Mouse (Mus musculus) CH12.LX (cell line): Measurements from ENCODE around the gene Asprv1. TPM values are rescaled to one million over a fixed set of nuclear protein-coding genes. Genes with fewer than 3 reads are reported as not detected.

Experiments
- DNase-seq: peaks from one replicate; pipeline ENCODE4 v3.0.0-alpha.2; 2013; ENCODE audit errors: extremely low read depth
- H3K27ac ChIP-seq: 2 replicates; pipeline ENCODE4 v1.5.1; 2012; ENCODE audit warnings: low read depth, mild to moderate bottlenecking, control low read depth, moderate library complexity; ENCODE audit not compliant: insufficient read depth
- H3K27me3 ChIP-seq: replicated peaks from 2 replicates; pipeline ENCODE3; 2012; ENCODE audit warnings: inconsistent platforms
- H3K36me3 ChIP-seq, 2 experiments: replicated peaks in 1 of 2; 2 replicates each; pipeline versions ENCODE3 to v1.6.1; 2012; ENCODE audit warnings: inconsistent platforms in 1 of 2, low read length in 1 of 2, mild to moderate bottlenecking in 1 of 2, mixed read lengths in 1 of 2, moderate library complexity in 1 of 2; ENCODE audit not compliant: control insufficient read depth in 1 of 2, insufficient read depth in 1 of 2
- H3K4me1 ChIP-seq, 2 experiments: 2 replicates each; pipeline ENCODE4 v1.6.1; 2012; ENCODE audit warnings: inconsistent platforms in 1 of 2, moderate library complexity in 1 of 2; ENCODE audit not compliant: insufficient read depth in 2 of 2, control insufficient read depth in 1 of 2
- H3K4me2 ChIP-seq: 2 replicates; pipeline ENCODE4 v1.6.1; 2012; ENCODE audit warnings: low read depth, mild to moderate bottlenecking, control low read depth; ENCODE audit not compliant: poor library complexity, insufficient read depth, severe bottlenecking
- H3K4me3 ChIP-seq, 3 experiments: fragments of 150-350 bp in 1 of 3; sonication (generic) in 1 of 3; replicated peaks in 1 of 3; 2 replicates each; pipeline versions ENCODE3 to v1.5.1; 2011 to 2012; ENCODE audit warnings: low read depth in 2 of 3, low read length in 2 of 3, mild to moderate bottlenecking in 2 of 3, moderate library complexity in 2 of 3, control low read depth in 1 of 3, improper control_type of control experiment in 1 of 3, inconsistent platforms in 1 of 3, mixed read lengths in 1 of 3; ENCODE audit not compliant: poor library complexity in 1 of 3
- H3K79me2 ChIP-seq: replicated peaks from 2 replicates; pipeline ENCODE4 v1.6.1; 2012; ENCODE audit warnings: mild to moderate bottlenecking, moderate library complexity; ENCODE audit not compliant: control insufficient read depth, poor library complexity, insufficient read depth, severe bottlenecking; ENCODE audit errors: extremely low read depth
- H3K9ac ChIP-seq: 2 replicates; pipeline ENCODE4 v1.6.1; 2012; ENCODE audit warnings: low read depth, mild to moderate bottlenecking, control low read depth, moderate library complexity; ENCODE audit not compliant: insufficient read depth
- H3K9me3 ChIP-seq: replicated peaks from 2 replicates; pipeline ENCODE3; 2012; ENCODE audit warnings: low read length, inconsistent platforms, mixed read lengths
- CHD1 ChIP-seq: IDR thresholded peaks from 2 replicates; pipeline ENCODE4 v1.6.1; 2012; ENCODE audit warnings: low read depth, low read length, improper control_type of control experiment, inconsistent platforms
- CHD2 ChIP-seq: IDR thresholded peaks from 2 replicates; pipeline ENCODE4 v1.6.1; 2011; ENCODE audit warnings: low read length, improper control_type of control experiment
- CTCF ChIP-seq, 2 experiments: IDR thresholded peaks in 1 of 2; conservative IDR thresholded peaks in 1 of 2; 2 replicates each; pipeline ENCODE4 v1.5.1; 2011 to 2012; ENCODE audit warnings: low read depth in 2 of 2, low read length in 2 of 2, improper control_type of control experiment in 1 of 2, inconsistent platforms in 1 of 2, mild to moderate bottlenecking in 1 of 2, moderate library complexity in 1 of 2
- E2F4 ChIP-seq: IDR thresholded peaks from 2 replicates; pipeline ENCODE4 v1.6.1; 2011; ENCODE audit warnings: low read depth, low read length, improper control_type of control experiment; ENCODE audit not compliant: insufficient replicate concordance
- ELF1 ChIP-seq: IDR thresholded peaks from 2 replicates; pipeline ENCODE4 v1.6.1; 2014; ENCODE audit warnings: low read depth, mild to moderate bottlenecking, inconsistent platforms, low read length, improper control_type of control experiment
- EP300 ChIP-seq: IDR thresholded peaks from 2 replicates; pipeline ENCODE4 v1.6.1; 2011; ENCODE audit warnings: low read length, improper control_type of control experiment
- ETS1 ChIP-seq: conservative IDR thresholded peaks from 2 replicates; pipeline ENCODE4 v1.6.1; 2012; ENCODE audit warnings: low read depth, mild to moderate bottlenecking, inconsistent platforms, low read length, improper control_type of control experiment, moderate library complexity
- GABPA ChIP-seq: IDR thresholded peaks from 2 replicates; pipeline ENCODE4 v1.6.1; 2012; ENCODE audit warnings: low read depth, low read length, improper control_type of control experiment, inconsistent platforms; ENCODE audit not compliant: insufficient replicate concordance
- HCFC1 ChIP-seq: IDR thresholded peaks from 2 replicates; pipeline ENCODE4 v1.6.1; 2012; ENCODE audit warnings: low read depth, mild to moderate bottlenecking, inconsistent platforms, low read length, improper control_type of control experiment
- MAZ ChIP-seq: IDR thresholded peaks from 2 replicates; pipeline ENCODE4 v1.6.1; 2012; ENCODE audit warnings: low read depth, mild to moderate bottlenecking, inconsistent platforms, low read length, improper control_type of control experiment, moderate library complexity
- MEF2A ChIP-seq: IDR thresholded peaks from 2 replicates; pipeline ENCODE4 v1.6.1; 2014; ENCODE audit warnings: low read depth, mild to moderate bottlenecking, inconsistent platforms, low read length, improper control_type of control experiment, borderline replicate concordance
- PAX5 ChIP-seq: IDR thresholded peaks from 2 replicates; pipeline ENCODE4 v1.6.1; 2012; ENCODE audit warnings: low read length, inconsistent platforms, mixed read lengths
- POLR2AphosphoS2 ChIP-seq: IDR thresholded peaks from 2 replicates; pipeline ENCODE4 v1.6.1; 2011; ENCODE audit warnings: low read depth, low read length, improper control_type of control experiment
- SMC3 ChIP-seq: IDR thresholded peaks from 2 replicates; pipeline ENCODE4 v1.6.1; 2011; ENCODE audit warnings: low read depth, low read length, improper control_type of control experiment
- TCF12 ChIP-seq: IDR thresholded peaks from 2 replicates; pipeline ENCODE4 v1.6.1; 2014; ENCODE audit warnings: low read depth, mild to moderate bottlenecking, inconsistent platforms, low read length, improper control_type of control experiment
- UBTF ChIP-seq: IDR thresholded peaks from 2 replicates; pipeline ENCODE4 v1.6.1; 2012; ENCODE audit warnings: low read depth, mild to moderate bottlenecking, inconsistent platforms, low read length, improper control_type of control experiment, moderate library complexity
- USF1 ChIP-seq: IDR thresholded peaks from 2 replicates; pipeline ENCODE4 v1.6.1; 2014; ENCODE audit warnings: low read depth, mild to moderate bottlenecking, inconsistent platforms, low read length, improper control_type of control experiment
- USF2 ChIP-seq: conservative IDR thresholded peaks from 2 replicates; pipeline ENCODE4 v1.6.1; 2011; ENCODE audit warnings: low read depth, low read length, improper control_type of control experiment
- ZMIZ1 ChIP-seq: IDR thresholded peaks from 2 replicates; pipeline ENCODE4 v1.6.1; 2012; ENCODE audit warnings: low read depth, mild to moderate bottlenecking, inconsistent platforms, low read length, improper control_type of control experiment
- ZNF384 ChIP-seq: IDR thresholded peaks from 2 replicates; pipeline ENCODE4 v1.6.1; 2012; ENCODE audit warnings: low read depth, low read length, improper control_type of control experiment, inconsistent platforms
- dilution Hi-C: fragments of 300-500 bp; cut with MboI; formaldehyde crosslinking; loops from 2 replicates; pipeline ENCODE4 v1.14.3; 2020; ENCODE audit warnings: low sequenced_read_pairs; ENCODE audit not compliant: extremely low pct_unique_long_range_greater_than_20kb, extremely low pct_ligation_motif_present
- in situ Hi-C: fragments of 300-500 bp; cut with MboI; formaldehyde crosslinking; loops from 3 replicates; pipeline ENCODE4 v1.14.3; 2019; ENCODE audit warnings: low sequenced_read_pairs, low pct_ligation_motif_present, low pct_unique_long_range_greater_than_20kb, mixed read lengths
- polyA plus RNA-seq: library from polyadenylated mRNA; unstranded; fragments of >175 nt; gene quantifications from 2 replicates; pipeline ENCODE4 v1.2.1, GENCODE M21; 2012; ENCODE audit warnings: low read depth; ENCODE audit not compliant: insufficient read length
- total RNA-seq, 2 experiments: library from RNA; depleted of rRNA; stranded (reverse); fragments of 300-350 nt in 1 of 2; fragments of >200 nt in 1 of 2; gene quantifications; 2 replicates each; pipeline ENCODE4 v1.2.3; 2012 to 2014

Gene Asprv1
- total and polyA plus RNA-seq, 3 experiments, result not detected

- dilution Hi-C loops, result no loop called here
- Histone ChIP-seq H3K79me2 (peaks cover 2% of the 10 kb centered on the region; the same call in 1 of the 2 replicates), H3K4me2 (no peak overlapping the region), H3K27me3 (peaks cover 2% of the 10 kb centered on the region), H3K9ac (no peak overlapping the region), H3K4me3 (no peak overlapping the region), H3K4me1 (peaks cover 2 to 20% of the 10 kb centered on the region in 2 experiments; a peak in 3 of 4 replicates), H3K9me3 (no peaks in the 10 kb centered on the region), H3K27ac (no peak overlapping the region), H3K36me3 (peaks cover 10 to 22% of the 10 kb centered on the region in 2 experiments)
- TF ChIP-seq USF1 (no peak), UBTF (no peak), MAZ (no peak)
- DNase-seq, result no peak
- in situ Hi-C loops, result loop anchor here (5.0 kb wide), 1 partner anchor 128 kb away; no protein-coding TSS in a partner anchor
Measured at GRCm38 (mm10) chr6:86665076-86665475, 37.1 kb downstream of the Asprv1 start.

GRCm38 (mm10) chr6:86665560-86666307, 37.8 kb downstream of the Asprv1 start:
- in situ Hi-C loops (loop anchor here (5.0 kb wide), 1 partner anchor 128 kb away; no protein-coding TSS in a partner anchor), dilution Hi-C loops (no loop called here)
- Histone ChIP-seq H3K4me1 (peaks cover 2 to 16% of the 10 kb centered on the region in 2 experiments; a peak in 3 of 4 replicates), H3K4me3 (no peak overlapping the region), H3K27ac (no peak overlapping the region), H3K9ac (no peak overlapping the region), H3K9me3 (no peaks in the 10 kb centered on the region), H3K79me2 (peaks cover 3% of the 10 kb centered on the region; the same call in 1 of the 2 replicates), H3K27me3 (peaks cover 2% of the 10 kb centered on the region), H3K36me3 (peaks cover 10 to 22% of the 10 kb centered on the region in 2 experiments), H3K4me2 (no peak overlapping the region; the same call in 1 of the 2 replicates)
- TF ChIP-seq EP300 (no peak), TCF12 (no peak), ZMIZ1 (no peak), UBTF (no peak), E2F4 (no peak), ETS1 (no peak), ELF1 (no peak)
- no peak for DNase-seq

GRCm38 (mm10) chr6:86667061-86667460, 39.1 kb downstream of the Asprv1 start:
- H3K27ac ChIP-seq, result no peak overlapping the region
- H3K4me2 ChIP-seq, result no peak overlapping the region
- peaks cover 14 to 28% of the 10 kb centered on the region in 2 experiments for H3K36me3 ChIP-seq
- dilution Hi-C loops, result no loop called here
- DNase-seq, result no peak
- peaks cover 2 to 15% of the 10 kb centered on the region in 2 experiments; a peak in 3 of 4 replicates for H3K4me1 ChIP-seq
- H3K79me2 ChIP-seq, result peaks cover 3% of the 10 kb centered on the region; the same call in 1 of the 2 replicates
- no peak overlapping the region for H3K9ac ChIP-seq
- H3K4me3 ChIP-seq, result no peak overlapping the region
- H3K27me3 ChIP-seq, result peaks cover 2% of the 10 kb centered on the region
- H3K9me3 ChIP-seq, result no peaks in the 10 kb centered on the region
- TF ChIP-seq USF2 (no peak), CHD1 (no peak), ZMIZ1 (no peak), USF1 (no peak), CTCF (conservative IDR thresholded peaks at IDR 0.05 in 1 of 2, IDR thresholded peaks at IDR 0.05 in 1 of 2; ENCODE audit: low read depth in 2 of 2, low read length in 2 of 2) (no peak), GABPA (no peak), TCF12 (no peak), CHD2 (no peak), MEF2A (no peak), PAX5 (no peak), POLR2AphosphoS2 (no peak), SMC3 (no peak), ZNF384 (no peak), ELF1 (no peak), HCFC1 (no peak)
- in situ Hi-C loops, result loop anchor here (5.0 kb wide), 1 partner anchor 130 kb away; no protein-coding TSS in a partner anchor
